Mouse (Mus musculus) embryonic stem cell, embryonic (primary cell): ENCODE data around the gene Slc39a5.

ENCODE experiments used
- CTCF ChIA-PET, 4 experiments: fragments of 300-600 bp in 2 of 4; fragments of 350-600 bp in 2 of 4; sonication (Branson Sonifier 250); formaldehyde crosslinking; loops; one replicate each; lab custom pipeline; 2022; ENCODE audit warnings: inconsistent platforms in 2 of 4; lab: Charles Lee
- POLR2A ChIA-PET, 4 experiments: fragments of 300-600 bp in 2 of 4; fragments of 350-600 bp in 2 of 4; sonication (Branson Sonifier 250); formaldehyde crosslinking; loops; one replicate each; lab custom pipeline; 2022; ENCODE audit warnings: antibody characterized with exemption in 4 of 4, inconsistent platforms in 1 of 4; lab: Charles Lee

Slc39a5 gene

GRCm38 (mm10) chr10:128396017-128396673, 4.9 kb downstream of the Slc39a5 start:
- POLR2A ChIA-PET = interaction anchor here in 3 of 4 experiments (0.6 to 3.1 kb wide), 15 partner anchors 10 to 811 kb away, joined by 3 to 9 read pairs (median 4); partner anchors contain the start of genes Nabp2 (in 2 of the 3), Rnf41 (in 2 of the 3), Ankrd52 (in 1 of the 3) and Cnpy2 (in 1 of the 3)
- CTCF ChIA-PET = interaction anchor here in 1 of 4 experiments (0.9 kb wide), 1 partner anchor 21 kb away, joined by 3 read pairs; no protein-coding TSS in a partner anchor

GRCm38 (mm10) chr10:128391850-128392249, 9.2 kb downstream of the Slc39a5 start:
- POLR2A ChIA-PET = no interaction called here
- CTCF ChIA-PET = no interaction called here

GRCm38 (mm10) chr10:128390366-128390765, 10.7 kb downstream of the Slc39a5 start:
- POLR2A ChIA-PET = interaction anchor here (0.8 to 1.6 kb wide), 7 partner anchors 9 to 109 kb away, joined by 3 to 4 read pairs (median 3); partner anchors contain the start of genes Ankrd52 (in 2 of the 4) and Slc39a5 (in 1 of the 4)

GRCm38 (mm10) chr10:128389570-128389969, 11.5 kb downstream of the Slc39a5 start:
- ChIA-PET CTCF (no interaction called here), POLR2A (interaction anchor here (0.8 to 1.6 kb wide), 5 partner anchors 10 to 51 kb away, joined by 3 to 4 read pairs (median 3); partner anchors contain the start of genes Ankrd52 (in 1 of the 4) and Slc39a5 (in 1 of the 4))

More at GRCm38 (mm10) chr10:128390366-128390765, 10.7 kb downstream of the Slc39a5 start:
- CTCF ChIA-PET = no interaction called here

- ChIA-PET POLR2A (no interaction called here), CTCF (no interaction called here)
These were observed 12.1 kb downstream of the Slc39a5 start for GRCm38 (mm10) chr10:128388941-128389340.

- CTCF ChIA-PET = interaction anchor here in 2 of 4 experiments (0.5 to 1.0 kb wide), 2 partner anchors 10 to 54 kb away, joined by 3 to 4 read pairs; no protein-coding TSS in a partner anchor
- POLR2A ChIA-PET = interaction anchor here in 2 of 4 experiments (0.7 to 2.6 kb wide), 9 partner anchors 10 to 279 kb away, joined by 3 to 6 read pairs (median 4); partner anchors contain the start of genes Ankrd52 (in 1 of the 2) and Coq10a (in 1 of the 2)
These were observed 15.1 kb downstream of the Slc39a5 start for GRCm38 (mm10) chr10:128385902-128386301.

GRCm38 (mm10) chr10:128382482-128382881, 18.5 kb downstream of the Slc39a5 start:
- ChIA-PET POLR2A (interaction anchor here in 2 of 4 experiments (0.7 to 2.0 kb wide), 10 partner anchors 11 to 202 kb away, joined by 3 to 7 read pairs (median 3); partner anchors contain the start of genes Cnpy2 (in 1 of the 2), Coq10a (in 1 of the 2), Nabp2 (in 1 of the 2) and Rnf41 (in 1 of the 2)), CTCF (interaction anchor here in 2 of 4 experiments (0.8 to 2.5 kb wide), 4 partner anchors 9 to 170 kb away, joined by 3 to 9 read pairs (median 4); no protein-coding TSS in a partner anchor)

- POLR2A ChIA-PET = interaction anchor here in 3 of 4 experiments (0.6 to 3.0 kb wide), 19 partner anchors 10 to 350 kb away, joined by 3 to 10 read pairs (median 3); partner anchors contain the start of genes Nabp2 (in 2 of the 3), Rnf41 (in 2 of the 3), Coq10a (in 1 of the 3) and Cs (in 1 of the 3)
- CTCF ChIA-PET = interaction anchor here in 2 of 4 experiments (0.5 to 0.8 kb wide), 6 partner anchors 8 to 146 kb away, joined by 3 to 4 read pairs (median 3); partner anchors contain the start of genes Nabp2 (in 1 of the 2) and Rnf41 (in 1 of the 2)
These were observed 20.5 kb downstream of the Slc39a5 start for GRCm38 (mm10) chr10:128380565-128380964.

GRCm38 (mm10) chr10:128379260-128379659, 21.8 kb downstream of the Slc39a5 start:
- POLR2A ChIA-PET = interaction anchor here in 2 of 4 experiments (0.9 to 3.0 kb wide), 5 partner anchors 9 to 187 kb away, joined by 3 to 10 read pairs (median 3); partner anchors contain the start of gene Pa2g4 (in 1 of the 2)
- CTCF ChIA-PET = interaction anchor here in 1 of 4 experiments (1.2 kb wide), 1 partner anchor 21 kb away, joined by 3 read pairs; no protein-coding TSS in a partner anchor

- POLR2A ChIA-PET = interaction anchor here in 3 of 4 experiments (0.6 to 5.7 kb wide), 14 partner anchors 8 to 187 kb away, joined by 3 to 43 read pairs (median 6); partner anchors contain the start of genes Cnpy2 (in 2 of the 3), Nabp2 (in 2 of the 3), Rnf41 (in 2 of the 3) and Myl6 (in 1 of the 3)
- CTCF ChIA-PET = interaction anchor here in 1 of 4 experiments (1.2 to 2.6 kb wide), 3 partner anchors 10 to 62 kb away, joined by 3 to 11 read pairs (median 5); partner anchors contain the start of gene Coq10a
These were observed 22.6 kb downstream of the Slc39a5 start for GRCm38 (mm10) chr10:128378462-128378861.

- POLR2A ChIA-PET = interaction anchor here in 3 of 4 experiments (0.7 to 5.7 kb wide), 20 partner anchors 8 to 188 kb away, joined by 3 to 43 read pairs (median 6); partner anchors contain the start of genes Cnpy2 (in 2 of the 3), Nabp2 (in 2 of the 3), Rnf41 (in 2 of the 3) and Coq10a (in 1 of the 3)
These were observed 23.0 kb downstream of the Slc39a5 start for GRCm38 (mm10) chr10:128377940-128378448.

GRCm38 (mm10) chr10:128377222-128377939, 23.6 kb downstream of the Slc39a5 start:
- POLR2A ChIA-PET = interaction anchor here in 3 of 4 experiments (0.5 to 5.7 kb wide), 40 partner anchors 8 to 370 kb away, joined by 3 to 43 read pairs (median 4); partner anchors contain the start of genes Cnpy2 (in 3 of the 3), Myl6 (in 3 of the 3), Nabp2 (in 3 of the 3) and Rnf41 (in 3 of the 3)

More at GRCm38 (mm10) chr10:128377940-128378448, 23.0 kb downstream of the Slc39a5 start:
- CTCF ChIA-PET = interaction anchor here in 3 of 4 experiments (0.7 to 2.6 kb wide), 7 partner anchors 9 to 235 kb away, joined by 3 to 11 read pairs (median 7); partner anchors contain the start of genes Coq10a (in 1 of the 3), Nabp2 (in 1 of the 3) and Rnf41 (in 1 of the 3)

GRCm38 (mm10) chr10:128376455-128377211, 24.4 kb downstream of the Slc39a5 start, which contains the start of gene Ankrd52:
Ankrd52 (plus strand) TSS chr10:128377115.
- POLR2A ChIA-PET = interaction anchor here in 3 of 4 experiments (0.5 to 5.7 kb wide), 55 partner anchors 8 to 371 kb away, joined by 3 to 43 read pairs (median 4); partner anchors contain the start of genes Cnpy2 (in 3 of the 3), Myl6 (in 3 of the 3), Nabp2 (in 3 of the 3) and Pan2 (in 3 of the 3)

More at GRCm38 (mm10) chr10:128377222-128377939, 23.6 kb downstream of the Slc39a5 start:
- CTCF ChIA-PET = interaction anchor here (0.6 to 2.6 kb wide), 13 partner anchors 9 to 937 kb away, joined by 3 to 11 read pairs (median 6); partner anchors contain the start of genes Nabp2 (in 2 of the 4), Rnf41 (in 2 of the 4), Coq10a (in 1 of the 4) and Esyt1 (in 1 of the 4)

GRCm38 (mm10) chr10:128376099-128376454, 25.0 kb downstream of the Slc39a5 start:
- ChIA-PET POLR2A (interaction anchor here in 3 of 4 experiments (0.6 to 5.7 kb wide), 48 partner anchors 7 to 372 kb away, joined by 3 to 43 read pairs (median 4); partner anchors contain the start of genes Myl6 (in 3 of the 3), Nabp2 (in 3 of the 3), Pan2 (in 3 of the 3) and Rnf41 (in 3 of the 3)), CTCF (interaction anchor here (0.6 to 2.6 kb wide), 24 partner anchors 10 to 220 kb away, joined by 3 to 11 read pairs (median 4); partner anchors contain the start of genes Nabp2 (in 2 of the 4), Rnf41 (in 2 of the 4), Cnpy2 (in 1 of the 4) and Esyt1 (in 1 of the 4))

More at GRCm38 (mm10) chr10:128376455-128377211, 24.4 kb downstream of the Slc39a5 start, which contains the start of gene Ankrd52:
- CTCF ChIA-PET = interaction anchor here (0.6 to 2.6 kb wide), 25 partner anchors 8 to 219 kb away, joined by 3 to 11 read pairs (median 4); partner anchors contain the start of genes Nabp2 (in 2 of the 4), Rnf41 (in 2 of the 4), Cnpy2 (in 1 of the 4) and Coq10a (in 1 of the 4)

GRCm38 (mm10) chr10:128374393-128374792, 26.6 kb downstream of the Slc39a5 start:
- POLR2A ChIA-PET = interaction anchor here (0.6 to 5.7 kb wide), 40 partner anchors 9 to 959 kb away, joined by 3 to 43 read pairs (median 4); partner anchors contain the start of genes Esyt1 (in 3 of the 4), Cnpy2 (in 2 of the 4), Nabp2 (in 2 of the 4) and Rnf41 (in 2 of the 4)

More at GRCm38 (mm10) chr10:128374393-128374792, 26.6 kb downstream of the Slc39a5 start:
- CTCF ChIA-PET = interaction anchor here (0.5 to 2.5 kb wide), 38 partner anchors 9 to 1411 kb away, joined by 3 to 10 read pairs (median 4); partner anchors contain the start of genes Baz2a (in 1 of the 4), Cnpy2 (in 1 of the 4), Nabp2 (in 1 of the 4) and Pa2g4 (in 1 of the 4)
